Mouse (Mus musculus): ENCODE measurements around the gene Gm10318.

- TF ChIP-seq CTCF (IDR thresholded peaks at IDR 0.05; ENCODE audit: low read depth) (no peak), EP300 (IDR thresholded peaks at IDR 0.05; ENCODE audit: low read depth) (no peak)
Observed at GRCm38 (mm10) chr10:77890987-77891565, 38.4 kb downstream of the Gm10318 start.
